Mouse (Mus musculus) lung, postnatal 10 days (tissue): ENCODE measurements around the gene Gng7.

ENCODE experiments used
- DNase-seq: peaks from one replicate; pipeline ENCODE4 v3.0.0; 2021

The Gng7 gene

DNA sequence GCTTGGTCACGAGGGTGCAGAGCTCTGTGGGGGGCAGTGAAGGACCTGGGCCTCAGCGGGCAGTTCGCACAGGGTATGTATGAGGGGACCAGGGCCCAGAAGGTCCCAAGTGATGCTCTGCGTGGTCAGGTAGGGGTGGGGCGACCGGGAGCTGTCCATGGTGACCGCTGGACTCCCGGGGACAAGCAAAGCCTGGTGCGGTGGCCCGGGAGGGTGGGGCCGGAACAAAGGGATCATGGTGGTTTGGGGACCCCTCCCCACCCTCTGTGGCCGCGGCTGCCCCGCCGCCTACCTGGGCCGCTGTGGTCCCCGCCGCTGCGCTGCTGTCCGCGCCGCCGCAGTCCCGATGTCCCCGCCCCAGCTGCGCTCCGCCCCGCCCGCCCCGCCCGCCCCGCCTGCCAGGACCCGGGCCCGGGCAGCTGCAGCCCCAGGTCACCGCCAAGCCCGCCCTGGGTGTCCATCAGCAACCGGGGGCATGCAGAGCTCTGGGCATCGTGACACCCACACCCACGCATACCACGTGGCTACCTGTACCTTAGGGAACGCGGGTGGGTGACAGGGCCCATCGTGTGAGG is 10.4 kb upstream of the Gng7 start:
- DNase-seq, result peak; percentile 16

- DNase-seq, result no peak
Observed at GRCm38 (mm10) chr10:81024346-81024937, 9.7 kb upstream of the Gng7 start.

GRCm38 (mm10) chr10:81022744-81023143 is 8.0 kb upstream of the Gng7 start:
- DNase-seq, result no peak

- DNase-seq, result no peak
Observed at GRCm38 (mm10) chr10:81021547-81022110, 6.9 kb upstream of the Gng7 start.

- DNase-seq, result no peak
Observed at GRCm38 (mm10) chr10:81020207-81020606, 5.5 kb upstream of the Gng7 start.

DNA sequence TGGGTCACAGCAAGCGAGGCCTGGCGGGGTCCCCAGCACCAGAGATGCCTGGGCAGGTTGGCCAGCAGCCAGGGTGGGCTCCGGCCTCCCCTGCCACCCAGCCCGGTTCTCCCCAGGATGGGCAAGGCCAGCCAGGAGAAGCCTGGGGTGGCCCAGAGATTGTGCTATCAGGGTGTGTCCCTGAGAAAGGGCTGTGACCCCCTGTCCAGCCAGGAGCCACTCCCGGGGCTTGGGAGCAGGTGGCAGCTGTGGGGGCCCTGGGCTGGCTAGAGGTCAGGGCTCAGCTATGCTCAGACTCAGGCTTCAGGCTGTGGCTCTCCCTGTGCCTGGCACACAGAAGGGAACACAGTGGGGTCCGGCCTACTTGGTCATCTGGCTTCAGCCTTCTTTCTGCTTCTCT is 4.9 kb upstream of the Gng7 start:
- DNase-seq, result no peak

DNA sequence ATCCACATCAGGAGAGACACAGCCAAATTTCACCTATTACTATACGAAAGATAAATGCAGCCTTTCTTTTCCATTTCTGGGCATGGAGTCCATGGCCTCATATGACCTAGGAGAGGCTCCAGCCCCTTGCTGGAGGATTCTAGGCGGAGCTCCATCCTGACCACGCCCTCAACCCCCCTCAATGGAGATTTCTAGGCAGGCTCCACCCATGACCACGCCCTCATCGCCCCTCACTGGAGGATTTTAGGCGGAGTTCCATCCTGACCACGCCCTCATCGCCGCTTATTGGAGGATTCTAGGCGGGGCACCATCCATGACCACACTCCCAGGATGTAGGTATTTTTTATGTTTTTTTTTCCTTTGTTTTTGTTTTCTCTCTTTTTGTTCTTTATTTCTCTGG is 3.6 kb upstream of the Gng7 start:
- peak; percentile 69 for DNase-seq

GRCm38 (mm10) chr10:81016645-81017044 is 1.9 kb upstream of the Gng7 start:
- peak; percentile 73 for DNase-seq

GRCm38 (mm10) chr10:81015666-81016065 is 921 bp upstream of the Gng7 start:
- DNase-seq, result no peak

DNA sequence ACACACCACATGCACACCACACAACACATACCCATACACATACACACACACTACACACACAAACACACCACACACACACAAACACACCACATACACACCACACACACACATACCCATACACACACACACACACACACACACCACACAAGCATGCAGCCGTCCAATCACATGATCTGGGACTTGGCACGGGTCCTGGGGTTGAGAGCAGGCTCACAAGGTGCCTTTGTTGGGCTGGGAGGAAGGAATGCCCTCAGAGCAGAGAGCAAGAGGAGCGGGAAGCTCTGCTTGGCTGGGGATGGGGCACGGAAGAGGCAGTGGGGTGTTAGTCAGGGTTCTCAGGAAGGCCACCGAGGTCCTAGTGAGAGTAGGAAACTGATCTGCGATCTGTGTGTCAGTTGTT is 3.9 kb downstream of the Gng7 start:
- no peak for DNase-seq

DNA sequence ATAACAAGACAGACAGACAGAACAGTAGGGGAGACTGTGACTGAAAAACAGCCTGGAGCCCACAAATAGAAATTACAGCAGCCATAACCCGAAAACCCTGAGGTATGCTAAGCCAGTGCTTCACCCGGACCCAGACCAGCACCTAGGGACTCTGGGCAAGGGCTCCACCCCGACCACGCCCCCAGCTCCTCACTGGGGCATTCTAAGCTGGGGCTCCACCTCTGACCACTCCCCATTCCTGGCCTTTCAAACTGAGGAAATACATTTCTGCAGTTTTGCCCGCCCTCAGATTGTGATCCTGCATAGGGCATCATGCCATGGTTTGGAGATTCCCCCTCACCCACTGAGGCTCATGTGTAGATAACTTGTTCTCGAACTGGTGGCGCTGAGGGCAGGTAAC is 7.5 kb downstream of the Gng7 start:
- peak; percentile 58 for DNase-seq

DNA sequence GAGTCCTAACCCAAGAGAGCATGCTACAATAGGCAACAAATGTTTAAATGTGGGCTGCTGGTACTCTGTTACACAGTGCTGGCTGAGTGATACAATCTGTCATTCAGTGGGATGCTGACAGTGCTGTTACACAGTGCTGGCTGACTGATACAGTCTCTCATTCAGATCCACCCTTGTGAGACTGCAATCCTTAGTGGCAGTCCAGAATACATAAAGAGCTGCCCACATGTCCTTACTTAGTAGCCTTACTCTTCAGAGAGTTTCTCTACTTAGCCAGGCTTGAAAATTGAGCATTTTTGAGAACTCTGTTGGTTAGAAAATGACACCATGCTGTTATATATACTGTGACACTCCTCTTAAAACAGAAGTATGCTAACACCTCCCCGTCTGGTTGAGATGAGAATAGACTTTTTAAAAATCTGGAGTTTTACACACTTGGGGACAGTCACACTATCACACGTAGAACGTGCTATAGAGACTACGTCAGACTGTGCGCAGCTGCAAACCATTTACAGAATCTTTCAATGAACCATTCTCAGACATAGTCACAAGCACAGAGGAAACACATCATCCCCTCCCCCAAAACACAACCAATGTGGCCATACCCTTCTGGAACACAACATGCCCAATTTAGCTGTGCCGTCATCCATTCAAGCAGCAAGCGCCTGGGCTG is 8.6 kb downstream of the Gng7 start:
- DNase-seq, result no peak

DNA sequence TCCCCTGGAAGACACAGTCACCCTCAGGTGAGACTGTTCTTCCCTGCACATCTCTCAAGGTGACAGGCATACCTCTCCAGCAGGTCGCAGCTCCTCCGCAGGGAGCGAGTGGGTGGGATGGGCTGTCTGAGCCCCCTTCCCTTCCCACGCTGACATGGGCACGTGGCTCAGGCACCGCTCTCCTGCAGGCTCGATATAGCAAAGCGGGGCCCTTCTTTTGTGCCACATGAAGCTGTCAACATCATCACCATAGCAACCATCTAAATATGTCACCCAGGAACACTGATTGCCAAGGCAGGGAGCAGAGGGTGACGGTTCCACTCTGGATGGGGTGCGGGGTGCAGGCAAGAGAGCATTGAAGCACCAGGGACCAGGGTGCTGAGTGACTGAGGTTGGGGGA is 13.6 kb downstream of the Gng7 start:
- no peak for DNase-seq

DNA sequence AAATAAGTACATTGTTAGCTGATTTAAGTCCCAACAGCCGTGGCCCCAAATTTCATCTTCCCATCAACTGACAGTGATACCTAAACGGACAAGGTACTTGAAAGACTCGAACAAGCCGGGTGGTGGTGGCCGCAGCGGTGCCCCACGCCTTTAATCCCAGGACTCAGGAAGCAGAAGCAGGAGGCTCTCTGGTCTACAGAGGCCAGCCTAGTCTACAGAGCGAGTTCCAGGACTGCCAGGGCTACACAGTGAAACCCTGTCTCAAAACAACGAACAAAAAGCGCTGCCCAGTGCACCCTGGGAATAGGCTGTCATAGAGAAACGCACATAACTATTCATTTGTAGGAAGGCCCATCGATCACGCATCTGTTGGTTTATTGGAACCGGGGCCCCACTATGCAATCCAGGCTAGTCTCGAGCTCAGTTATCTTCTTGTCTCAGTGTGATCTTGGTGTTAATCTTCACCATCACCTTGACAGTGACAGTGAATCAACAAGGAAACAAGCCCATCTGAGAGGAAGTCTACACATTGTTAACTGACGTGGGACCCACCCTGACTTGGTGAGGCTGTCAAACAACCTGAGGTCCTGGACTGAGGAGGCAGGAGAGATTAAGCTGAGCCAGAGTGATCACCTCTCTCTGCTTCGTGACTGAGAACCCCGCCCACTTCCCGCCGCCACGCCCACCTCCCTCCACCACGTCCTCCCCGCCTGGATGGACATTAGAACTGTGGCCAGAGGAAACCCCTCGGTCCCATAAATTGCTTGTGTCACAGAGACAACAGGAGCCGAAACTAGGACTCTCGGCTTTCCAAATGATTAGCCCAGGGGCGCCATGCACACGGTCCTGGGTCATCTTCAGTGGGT is 14.3 kb downstream of the Gng7 start:
- no peak for DNase-seq

GRCm38 (mm10) chr10:80999362-81000196 is 15.2 kb downstream of the Gng7 start:
- DNase-seq, result peak; percentile 93

DNA sequence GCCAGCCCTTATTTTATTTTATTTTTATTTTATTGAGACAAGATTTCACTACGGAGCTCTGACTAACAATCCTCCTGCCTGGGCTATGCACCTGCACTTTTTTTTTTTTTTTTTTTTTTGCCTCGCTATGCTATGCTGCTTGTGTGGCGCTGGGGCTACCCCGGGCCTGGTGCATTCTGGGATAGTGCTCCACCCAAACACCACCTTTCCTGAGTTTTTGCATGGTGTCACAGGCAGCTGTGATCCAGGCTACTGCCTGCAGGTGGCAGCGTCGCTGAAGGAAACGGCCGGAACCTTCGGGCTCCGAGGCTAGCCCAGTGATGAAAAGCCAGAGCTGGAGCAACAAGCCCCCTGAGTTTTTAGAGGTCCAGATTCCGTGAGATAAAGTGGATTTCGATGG is 16.0 kb downstream of the Gng7 start:
- DNase-seq, result peak; percentile 72

- peak; percentile 1 for DNase-seq
Observed at GRCm38 (mm10) chr10:80998021-80998420, 16.7 kb downstream of the Gng7 start.

- no peak for DNase-seq
Observed at GRCm38 (mm10) chr10:80997332-80997731, 17.4 kb downstream of the Gng7 start.

- DNase-seq, result no peak
Observed at GRCm38 (mm10) chr10:80996501-80996900, 18.2 kb downstream of the Gng7 start.

GRCm38 (mm10) chr10:80995091-80995632 is 19.6 kb downstream of the Gng7 start:
- peak; percentile 90 for DNase-seq

DNA sequence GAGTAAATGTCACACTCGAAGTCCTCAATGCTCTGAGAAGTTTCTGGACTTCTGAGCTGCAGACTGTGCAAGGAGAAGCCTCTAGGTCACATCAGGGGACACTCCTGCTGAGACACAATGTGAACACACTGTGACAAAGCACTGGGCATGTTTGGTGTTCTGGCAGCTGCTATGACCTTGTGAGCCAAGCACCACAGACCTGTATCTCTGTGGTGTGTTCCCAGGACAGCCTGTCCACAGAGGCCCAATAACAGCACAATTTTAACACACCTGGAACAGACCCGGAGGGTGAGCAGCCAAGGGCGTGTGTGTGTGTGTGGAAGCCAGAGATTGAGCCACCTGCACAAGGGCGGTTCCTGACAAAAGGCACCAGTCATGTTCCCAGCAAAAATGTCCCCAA is 20.1 kb downstream of the Gng7 start:
- DNase-seq, result no peak

GRCm38 (mm10) chr10:80993276-80993675 is 21.5 kb downstream of the Gng7 start:
- DNase-seq, result no peak
